Mouse (Mus musculus) bone marrow macrophage, adult 2 months (primary cell): ENCODE measurements around the gene Ppm1n. TPM values are rescaled to one million over a fixed set of nuclear protein-coding genes. Genes with fewer than 3 reads are reported as not detected.

Experiments used
- H3K27ac ChIP-seq: 2 replicates; pipeline ENCODE4 v1.5.1; 2012; ENCODE audit warnings: low read depth, low read length; ENCODE audit not compliant: insufficient read depth
- H3K4me1 ChIP-seq: 2 replicates; pipeline ENCODE4 v1.6.1; 2012; ENCODE audit warnings: low read length; ENCODE audit not compliant: control insufficient read depth, insufficient read depth
- H3K4me3 ChIP-seq: 2 replicates; pipeline ENCODE4 v1.5.1; 2012; ENCODE audit warnings: mild to moderate bottlenecking, low read length, moderate library complexity; ENCODE audit not compliant: insufficient read depth
- CTCF ChIP-seq: IDR thresholded peaks from 2 replicates; pipeline ENCODE4 v1.5.1; 2012; ENCODE audit warnings: low read depth, mild to moderate bottlenecking, low read length, moderate library complexity
- POLR2A ChIP-seq: IDR thresholded peaks from 2 replicates; pipeline ENCODE4 v1.6.1; 2012; ENCODE audit warnings: mild to moderate bottlenecking, low read depth, low read length, borderline replicate concordance
- polyA plus RNA-seq: library from polyadenylated mRNA; stranded (reverse); fragments of >200 nt; gene quantifications from 2 replicates; pipeline ENCODE4 v1.2.4, GENCODE M21; 2012; ENCODE audit not compliant: missing spikeins, insufficient read depth, insufficient read length

The Ppm1n gene
- polyA plus RNA-seq, 1 experiment = 4.2 TPM

- no peak for TF ChIP-seq POLR2A
- TF ChIP-seq CTCF = no peak
- peaks cover 34% of the 10 kb centered on the region for H3K4me1 ChIP-seq
- peak overlapping the region; percentile 87 for H3K27ac ChIP-seq
- H3K4me3 ChIP-seq = peak overlapping the region; percentile 94
These were observed 9.2 kb downstream of the Ppm1n start for GRCm38 (mm10) chr7:19270509-19271237.

DNA sequence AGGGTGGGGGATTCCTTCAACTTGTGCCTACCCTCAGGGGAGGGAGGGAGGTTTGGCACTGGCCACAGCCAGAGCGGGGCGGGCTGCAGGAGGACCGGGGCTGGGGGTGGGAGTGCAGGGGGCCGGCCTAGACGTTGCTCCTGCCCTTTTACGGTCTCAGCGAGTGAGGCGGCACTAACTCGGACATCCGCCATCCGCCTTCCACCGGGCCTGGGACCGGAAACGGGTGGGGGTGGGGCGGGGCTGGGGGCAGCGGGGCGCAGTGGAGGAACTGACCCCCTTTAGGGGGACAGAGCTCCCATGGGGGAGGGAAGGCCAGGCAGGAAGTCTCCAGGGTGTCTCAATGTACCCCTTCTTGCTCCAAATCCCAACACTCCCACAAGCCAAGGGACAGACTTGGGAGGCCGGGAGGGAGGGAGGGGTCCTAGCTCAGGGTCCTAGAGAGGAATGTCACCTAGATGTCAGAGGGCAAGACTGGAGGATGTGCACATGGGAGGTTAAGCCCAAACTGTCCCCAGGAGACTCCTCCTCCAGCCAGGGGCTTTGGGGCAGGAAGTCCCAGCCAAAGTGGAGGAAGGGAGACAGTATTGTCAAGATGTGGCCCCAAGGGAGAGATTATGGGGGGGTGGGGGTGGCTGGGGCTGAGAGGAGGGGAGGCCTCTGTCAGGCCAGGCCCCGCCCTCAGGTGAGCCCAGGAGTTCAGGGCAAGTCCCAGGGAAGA lies 10.0 kb downstream of the Ppm1n start:
- peak overlapping the region; percentile 48 for H3K27ac ChIP-seq
- peaks cover 39% of the 10 kb centered on the region for H3K4me1 ChIP-seq
- peak overlapping the region; percentile 94 for H3K4me3 ChIP-seq
- TF ChIP-seq CTCF (no peak), POLR2A (no peak)

DNA sequence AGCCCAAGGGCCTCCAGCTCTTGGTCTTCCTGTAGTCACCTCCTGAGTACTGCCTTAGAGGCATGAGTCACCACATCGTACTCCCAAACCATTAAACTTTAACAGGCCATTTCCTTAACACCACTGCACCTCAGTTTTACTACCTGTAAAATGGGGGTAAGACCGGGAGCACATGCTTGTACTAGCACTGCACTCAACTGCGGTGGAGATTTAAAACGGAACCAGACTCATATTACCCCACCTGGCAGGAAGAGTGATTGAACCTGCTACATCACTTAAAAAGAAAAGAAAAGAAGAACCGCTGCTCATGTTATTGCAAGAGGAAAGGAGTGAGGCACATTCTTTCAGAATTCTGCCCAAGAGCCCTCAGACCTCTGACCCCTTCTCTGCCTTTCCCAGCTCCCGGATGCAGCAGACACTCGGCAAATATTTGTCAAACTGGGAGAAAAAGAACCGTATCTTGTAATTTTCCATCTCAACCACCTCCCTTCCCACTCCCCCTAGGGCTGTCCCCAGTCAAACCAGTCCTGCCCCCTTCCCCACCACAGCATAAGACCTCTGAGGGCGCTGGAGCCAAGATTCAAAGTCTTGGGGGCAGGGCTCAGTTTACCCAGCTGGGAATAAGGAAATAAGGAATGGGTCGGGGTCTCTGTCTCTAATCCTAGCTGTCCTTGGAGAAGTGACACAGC lies 10.7 kb downstream of the Ppm1n start:
- Histone ChIP-seq H3K4me3 (peak overlapping the region; percentile 59), H3K27ac (peak overlapping the region; percentile 48), H3K4me1 (peaks cover 41% of the 10 kb centered on the region)
- TF ChIP-seq POLR2A = no peak
- TF ChIP-seq CTCF = no peak

DNA sequence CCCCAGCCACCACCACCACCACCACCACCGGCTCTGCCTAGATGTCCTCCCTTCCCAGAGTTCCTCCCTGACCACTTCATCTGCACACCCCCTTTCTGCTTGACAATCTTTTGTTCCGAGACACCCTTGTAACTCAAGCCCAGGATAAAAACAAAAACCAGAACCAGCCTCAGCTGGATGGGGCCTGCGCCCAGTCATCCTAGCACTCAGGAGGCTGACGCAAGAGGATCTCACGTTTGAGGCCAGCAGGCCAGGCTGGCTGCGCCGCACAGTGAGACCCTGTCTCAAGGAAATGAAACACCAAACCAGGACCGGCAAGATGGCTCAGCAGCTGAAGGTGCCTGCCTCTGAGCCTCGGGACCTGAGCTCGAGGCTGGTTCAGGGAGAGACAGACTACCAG lies 12.8 kb downstream of the Ppm1n start:
- Histone ChIP-seq H3K27ac (peak overlapping the region; percentile 23; the same call in 1 of the 2 replicates), H3K4me3 (peak overlapping the region; percentile 22), H3K4me1 (peaks cover 41% of the 10 kb centered on the region)
- TF ChIP-seq CTCF (no peak), POLR2A (no peak)

DNA sequence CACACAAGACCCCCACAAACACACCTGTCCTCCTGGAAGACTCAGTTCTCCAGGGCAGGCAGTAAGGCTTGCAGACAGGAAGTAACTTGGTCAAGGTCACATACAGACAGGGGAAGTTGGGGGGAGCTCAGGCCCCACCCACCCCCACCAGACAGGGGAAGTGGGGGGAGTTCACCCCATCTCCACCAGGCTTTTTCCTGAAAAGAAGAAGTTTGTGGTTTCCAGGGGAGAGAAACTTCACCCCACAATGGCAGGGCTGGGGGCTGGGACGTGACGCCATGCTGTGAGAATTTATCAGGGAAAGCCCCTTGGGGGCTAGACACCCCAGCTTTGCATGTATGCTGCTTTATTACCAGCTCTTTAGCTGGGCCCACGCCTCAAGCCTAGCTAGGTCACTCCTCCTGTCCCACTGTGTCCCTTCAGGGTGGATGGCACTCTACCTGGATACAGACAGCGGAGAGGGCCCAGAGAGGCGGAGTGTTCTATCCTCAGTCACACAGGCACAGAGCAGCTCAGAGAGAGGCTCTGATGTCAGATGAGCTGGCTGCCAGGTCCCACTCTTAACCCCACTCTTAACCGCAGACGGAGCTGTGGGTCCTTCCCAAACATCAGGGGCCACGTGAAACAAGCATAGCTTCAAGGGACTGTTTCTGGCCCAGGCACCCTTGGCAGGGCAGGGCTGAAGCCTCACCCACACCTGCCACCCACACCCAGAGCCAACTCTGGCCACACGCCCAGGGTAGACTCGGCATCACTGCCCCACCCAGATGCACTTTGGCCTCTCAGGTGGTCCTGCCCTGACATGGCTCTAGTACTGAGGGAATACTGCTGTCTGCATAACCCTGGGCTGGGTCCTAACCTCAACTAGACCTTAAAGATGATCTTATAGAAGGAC lies 13.7 kb downstream of the Ppm1n start:
- TF ChIP-seq CTCF = no peak
- TF ChIP-seq POLR2A = no peak
- peaks cover 41% of the 10 kb centered on the region for H3K4me1 ChIP-seq
- peak overlapping the region; percentile 27; the same call in 1 of the 2 replicates for H3K27ac ChIP-seq
- peak overlapping the region; percentile 32 for H3K4me3 ChIP-seq

GRCm38 (mm10) chr7:19265147-19265546 lies 14.7 kb downstream of the Ppm1n start:
- TF ChIP-seq CTCF (no peak), POLR2A (no peak)
- H3K27ac ChIP-seq = no peak overlapping the region
- H3K4me3 ChIP-seq = no peak overlapping the region
- peaks cover 41% of the 10 kb centered on the region for H3K4me1 ChIP-seq

GRCm38 (mm10) chr7:19258336-19258735 lies 21.5 kb downstream of the Ppm1n start:
- H3K4me3 ChIP-seq = no peak overlapping the region
- TF ChIP-seq POLR2A (no peak), CTCF (no peak)
- no peak overlapping the region for H3K27ac ChIP-seq
- peaks cover 22% of the 10 kb centered on the region for H3K4me1 ChIP-seq

DNA sequence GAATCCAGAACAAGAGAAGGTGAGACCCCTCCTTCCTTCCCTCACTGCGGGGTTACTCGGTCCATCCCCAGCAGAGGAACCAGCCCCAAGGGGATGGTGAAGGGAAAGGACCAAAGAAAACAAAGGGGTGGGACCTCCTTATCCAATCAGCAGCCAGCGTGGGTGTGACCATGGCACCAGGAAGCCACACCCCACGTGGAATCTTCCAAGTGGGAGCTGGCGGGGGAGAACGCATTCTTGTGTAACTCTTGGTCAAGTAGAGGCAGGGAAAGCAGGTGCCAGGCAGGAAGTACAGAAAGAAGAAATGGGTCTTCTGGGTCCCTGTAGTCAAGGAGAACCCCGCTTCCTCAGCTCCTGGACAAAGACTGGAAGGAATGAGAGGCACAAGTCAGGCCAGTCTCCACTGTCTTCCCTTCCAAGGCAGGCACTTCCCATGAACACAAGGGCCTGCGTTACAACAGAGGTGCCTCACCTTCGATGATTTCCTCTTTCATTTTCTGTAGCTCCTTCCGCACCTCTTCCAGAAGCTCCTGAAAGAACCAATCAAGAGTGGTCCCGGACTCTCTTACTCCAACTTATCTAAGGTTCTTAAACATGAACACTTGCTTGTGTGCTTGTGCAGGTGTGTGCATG lies 22.4 kb downstream of the Ppm1n start:
- Histone ChIP-seq H3K4me3 (no peak overlapping the region), H3K4me1 (peaks cover 22% of the 10 kb centered on the region), H3K27ac (no peak overlapping the region)
- TF ChIP-seq POLR2A = no peak

- Histone ChIP-seq H3K4me1 (peaks cover 25% of the 10 kb centered on the region), H3K27ac (no peak overlapping the region), H3K4me3 (no peak overlapping the region)
- TF ChIP-seq CTCF (no peak), POLR2A (no peak)
These were observed 23.3 kb downstream of the Ppm1n start for GRCm38 (mm10) chr7:19256567-19256966.
